Comparison of ENCODE assay signal across 22 mouse cellular contexts in genomic region chr2:26230253-26230652, GRCm38 (mm10). TPM values are rescaled to one million over a fixed set of nuclear protein-coding genes. Genes with fewer than 3 reads are reported as not detected.
A peak's percentile ranks its signal among the peaks of the same experiment; 100 is the strongest.
DNase-seq lines count a peak whose midpoint lies in the region; ATAC-seq and TF ChIP-seq lines count a peak whose summit lies in the region.
"Had no signal": no experiment of that assay in that cellular context is flagged by ENCODE, and none has a peak within 500 bp of the region (broad histone marks: within the 10 kb centered on the region; RNA-seq: fewer than 3 reads in every experiment).

No protein-coding gene starts in this region.

- peak; percentile 44 for DNase-seq in 3T3-L1 (ENCODE audit: low read depth, low spot score)
- DNase-seq in 416B (ENCODE audit: low read depth), result peak; percentile 84
- peak; percentile 42 for DNase-seq in NIH3T3 (ENCODE audit: low read depth)
- DNase-seq in frontal cortex, postnatal 14 days (ENCODE audit: low spot score in 2 of 2), result no peak
- no peak for DNase-seq in thymus, postnatal 10 days (ENCODE audit: low spot score in 2 of 2)
- DNase-seq: adrenal gland, postnatal 14 days; cerebellum, adult 8-10 months; cerebellum, postnatal 14 days; embryo, embryonic 11 days; gastrocnemius, postnatal 10 days; heart, postnatal 36 days; kidney, adult 2 months had no signal

- H3K27ac ChIP-seq in olfactory bulb, adult 2 months (ENCODE audit: insufficient read depth, low read depth, low read length), result peak overlapping the region; percentile 92
- H3K27ac ChIP-seq: embryonic facial prominence, embryonic 12.5 days; hindbrain, embryonic 15.5 days had no signal

- no peak for TF ChIP-seq CTCF in olfactory bulb, adult 2 months (IDR thresholded peaks at IDR 0.05; ENCODE audit: insufficient read depth, low read depth, low read length)

- WGBS in olfactory bulb, adult 2 months, result 22% methylated on average over 4 of the region's 4 CpGs

- no peak for ATAC-seq in frontal cortex, adult (ENCODE audit: low TSS enrichment)
- ATAC-seq: activated CD4-positive, CD25-positive, alpha-beta regulatory T cell, adult 4 months; forebrain, embryonic 14.5 days; intestine, embryonic 16.5 days had no signal

- H3K4me1 ChIP-seq in olfactory bulb, adult 2 months (ENCODE audit: control insufficient read depth, insufficient read depth, low read length), result peaks cover 41% of the 10 kb centered on the region
- H3K4me1 ChIP-seq: embryonic facial prominence, embryonic 12.5 days had no signal

- no peak for TF ChIP-seq POLR2A in olfactory bulb, adult 2 months (IDR thresholded peaks at IDR 0.05; ENCODE audit: insufficient read depth, low read depth, low read length)

- H3K4me3 ChIP-seq in olfactory bulb, adult 2 months (ENCODE audit: insufficient read depth, low read depth, low read length), result no peak overlapping the region
- H3K4me3 ChIP-seq: embryonic facial prominence, embryonic 12.5 days; heart, embryonic 12.5 days; hindbrain, embryonic 15.5 days had no signal

RNA-seq across cellular contexts. Expression of gene Qsox2, which starts 7.1 kb away (rescaled TPM):
- polyA plus RNA-seq in olfactory bulb, adult 2 months (2012; ENCODE audit: insufficient read depth, insufficient read length, low replicate concordance, missing spikeins), result not detected in 2 replicates

RNA-seq across cellular contexts. Expression of gene Lhx3, which starts 22.2 kb away (rescaled TPM):
- polyA plus RNA-seq in olfactory bulb, adult 2 months (2012; ENCODE audit: insufficient read depth, insufficient read length, low replicate concordance, missing spikeins), result not detected in 2 replicates
- polyA plus RNA-seq: activated CD4-positive, CD25-positive, alpha-beta regulatory T cell, adult 4 months; C2C12; forebrain, embryonic 14.5 days; heart, embryonic 12.5 days; heart, embryonic 16.5 days; kidney, adult 2 months had no signal

Comparison
In these comparisons a context has a peak if more than half of its experiments do, and no peak if none do; other contexts are left out.
1. DNase-seq: peak in 3T3-L1 (single experiment), 416B (single experiment) and NIH3T3 (single experiment); none in frontal cortex, postnatal 14 days (0 of 2) and thymus, postnatal 10 days (0 of 2).